Mouse (Mus musculus) heart, postnatal 0 days (tissue): ENCODE data around the gene Stk4.

Experiments used
- CTCF ChIP-seq: IDR thresholded peaks from 2 replicates; pipeline ENCODE4 v1.5.1; 2016; ENCODE audit warnings: antibody characterized with exemption, control low read depth, low read depth
- EP300 ChIP-seq: IDR thresholded peaks from 2 replicates; pipeline ENCODE4 v1.6.1; 2016; ENCODE audit warnings: antibody characterized with exemption, low read depth

DNA sequence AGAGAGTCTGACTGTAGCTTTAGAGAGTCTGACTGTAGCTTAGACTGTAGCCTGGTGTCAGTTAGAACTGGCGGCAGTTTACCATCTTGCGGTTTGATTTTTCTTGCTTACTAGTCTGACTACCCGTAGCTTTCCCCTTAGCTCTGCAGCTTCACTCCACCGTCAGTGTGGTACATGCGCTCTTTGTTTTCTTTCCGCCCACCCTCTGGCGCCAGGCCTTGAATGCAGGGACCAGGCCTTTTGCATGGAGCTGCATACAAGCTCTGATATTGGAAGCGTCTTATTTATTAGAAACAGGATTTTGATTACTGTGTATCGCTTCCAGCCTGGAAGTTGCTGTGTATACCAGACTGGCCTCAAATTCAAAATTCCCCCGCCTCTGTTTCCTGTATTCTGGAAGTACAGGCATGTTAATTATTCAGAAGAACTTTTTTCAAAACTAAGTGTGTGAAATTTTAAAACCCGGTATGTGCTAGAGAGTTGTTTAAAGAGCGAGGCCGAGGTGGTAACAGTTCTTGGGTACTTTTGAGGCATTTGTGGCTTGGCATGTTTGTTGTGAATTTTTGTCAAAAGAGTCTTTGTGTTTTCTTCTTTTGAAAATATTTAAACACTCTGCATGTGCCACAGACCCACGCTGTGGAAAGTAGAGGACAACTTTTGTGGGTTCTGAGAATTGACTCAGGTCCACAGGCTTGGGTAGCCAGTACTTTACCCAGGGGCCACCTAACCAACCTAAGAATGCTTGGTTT is 36.3 kb downstream of the Stk4 start:
- TF ChIP-seq CTCF (no peak), EP300 (no peak)
